Mouse (Mus musculus) cortical plate, adult 2 months (tissue): ENCODE measurements around the gene Spryd7. TPM values are rescaled to one million over a fixed set of nuclear protein-coding genes. Genes with fewer than 3 reads are reported as not detected.
"Not testable (repeated sequence)": the region's sequence is repeated elsewhere in the genome, so short reads cannot be mapped to it uniquely, and the experiment has no call there.

ENCODE experiments used
- H3K27ac ChIP-seq: fragments of 200-500 bp; 2 replicates; pipeline ENCODE4 v1.5.1; 2012; ENCODE audit warnings: low read length, control low read depth, inconsistent platforms; ENCODE audit not compliant: insufficient read depth
- H3K4me1 ChIP-seq: fragments of 200-500 bp; 2 replicates; pipeline ENCODE4 v1.6.1; 2011; ENCODE audit warnings: low read length; ENCODE audit not compliant: control insufficient read depth, insufficient read depth
- H3K4me3 ChIP-seq: fragments of 200-500 bp; 2 replicates; pipeline ENCODE4 v1.5.1; 2011; ENCODE audit warnings: mild to moderate bottlenecking, low read length, control low read depth; ENCODE audit not compliant: insufficient read depth
- CTCF ChIP-seq: fragments of 200-500 bp; IDR thresholded peaks from 2 replicates; pipeline ENCODE4 v1.5.1; 2011; ENCODE audit warnings: mild to moderate bottlenecking, control low read depth, low read length; ENCODE audit not compliant: insufficient read depth; ENCODE audit errors: extremely low read depth
- POLR2A ChIP-seq: fragments of 200-500 bp; IDR thresholded peaks from 2 replicates; pipeline ENCODE4 v1.6.1; 2011; ENCODE audit warnings: mild to moderate bottlenecking, low read length, control low read depth; ENCODE audit not compliant: insufficient read depth; ENCODE audit errors: extremely low read depth
- polyA plus RNA-seq: library from polyadenylated mRNA; depleted of rRNA; stranded (reverse); fragments of >200 nt; gene quantifications from 2 replicates; pipeline ENCODE4 v1.2.3, GENCODE M21; 2012; rRNA removed

Gene Spryd7
- polyA plus RNA-seq = 33.7 and 35.5 TPM in 2 replicates

DNA sequence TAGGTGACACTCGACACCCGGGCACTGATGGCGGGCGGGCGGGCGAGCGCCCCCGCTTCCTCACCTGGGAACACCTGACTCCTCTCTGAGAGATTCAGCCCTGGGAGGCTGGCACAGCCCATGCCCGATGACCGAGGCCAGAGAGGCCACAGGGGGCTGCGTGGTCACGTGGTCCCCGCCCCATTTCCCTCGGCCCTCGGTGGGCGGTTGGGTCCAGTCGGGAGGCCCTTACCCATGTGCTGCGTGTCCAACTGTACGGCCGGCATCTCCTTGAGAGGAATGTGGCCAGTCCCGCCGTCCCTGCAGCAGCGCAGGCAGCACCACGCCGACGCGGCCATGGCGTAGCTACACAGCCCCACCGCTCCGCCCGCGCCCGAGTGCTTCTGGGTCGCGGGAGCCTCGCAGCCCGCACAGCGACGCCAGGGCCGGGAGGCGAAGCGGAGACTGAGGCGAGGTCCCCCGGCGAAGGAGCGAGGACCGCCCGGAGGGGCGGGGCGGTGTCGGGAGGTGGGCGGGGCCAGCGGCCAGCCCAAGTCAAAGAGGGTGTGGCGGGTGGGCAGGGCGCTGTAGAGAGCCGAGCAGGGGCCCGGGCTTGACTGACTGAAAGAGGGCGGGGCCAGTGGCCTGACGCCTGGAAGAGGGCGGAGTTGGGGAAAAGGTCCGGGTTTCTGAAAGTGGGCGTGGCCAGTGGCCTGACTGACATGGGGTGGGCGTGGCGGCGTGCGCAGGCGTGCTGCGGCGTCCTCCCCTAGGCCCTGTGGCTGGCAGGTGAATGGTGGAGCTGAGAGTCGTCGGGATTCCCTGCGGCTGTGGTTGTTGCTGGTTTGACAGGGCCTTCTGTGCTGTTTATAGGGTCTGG is at the start of gene Spryd7:
Gene Spryd7 (minus strand): TSS at position 598 of the 859 bp plus-strand sequence.
- H3K27ac ChIP-seq = peak within 1 kb of the TSS; percentile 91
- peak within 1 kb of the TSS; percentile 92 for H3K4me3 ChIP-seq
- H3K4me1 ChIP-seq = no peaks in the 10 kb centered on the region
- no peak for TF ChIP-seq CTCF
- peak; percentile 93 for TF ChIP-seq POLR2A

GRCm38 (mm10) chr14:61606088-61606487 is 49.4 kb upstream of the Spryd7 start:
- not testable (repeated sequence) for H3K27ac ChIP-seq, H3K4me3 ChIP-seq, H3K4me1 ChIP-seq

- Histone ChIP-seq H3K4me3 (no peak overlapping the region), H3K4me1 (peaks cover 4% of the 10 kb centered on the region; the same call in 1 of the 2 replicates), H3K27ac (peak overlapping the region; percentile 80; the same call in 1 of the 2 replicates)
- TF ChIP-seq CTCF = no peak
- TF ChIP-seq POLR2A = no peak
Measured at GRCm38 (mm10) chr14:61604081-61604480, 47.4 kb upstream of the Spryd7 start.

DNA sequence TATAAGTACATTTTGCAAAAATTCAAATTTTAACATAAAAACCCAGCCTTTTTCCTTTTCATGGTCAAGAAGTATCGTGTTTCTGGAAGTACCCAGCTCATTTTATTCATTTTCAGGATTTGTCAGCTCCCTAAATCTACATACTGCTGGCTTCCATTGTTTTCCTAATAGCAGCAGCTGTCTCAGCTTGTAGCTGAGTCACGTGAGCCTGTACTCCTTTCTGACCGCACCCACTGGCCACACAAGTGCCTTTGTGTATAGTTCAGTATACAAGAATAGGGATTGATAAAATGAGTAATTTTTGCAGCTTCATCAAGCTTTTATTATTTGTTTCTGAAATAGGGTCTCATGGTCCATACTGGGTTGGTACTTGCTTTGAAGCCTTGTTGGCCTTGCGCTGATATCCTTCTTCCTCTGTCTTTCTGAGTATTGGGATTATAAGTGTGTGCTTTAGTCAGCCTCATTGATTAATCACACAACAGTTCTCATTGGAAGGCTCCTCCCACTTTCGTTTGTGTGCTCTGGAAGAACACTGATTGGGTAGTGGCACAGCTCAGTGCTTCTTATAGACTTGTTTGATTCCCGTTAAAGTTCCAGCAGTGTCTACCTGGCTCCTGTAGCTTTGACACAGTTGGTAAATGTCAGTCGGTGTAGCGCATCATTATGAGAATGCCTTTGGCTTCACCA is 46.5 kb upstream of the Spryd7 start:
- no peak for TF ChIP-seq CTCF
- no peak for TF ChIP-seq POLR2A
- Histone ChIP-seq H3K4me1 (peaks cover 4% of the 10 kb centered on the region; the same call in 1 of the 2 replicates), H3K27ac (peak overlapping the region; percentile 80), H3K4me3 (no peak overlapping the region)

- no peak overlapping the region for H3K27ac ChIP-seq
- H3K4me3 ChIP-seq = no peak overlapping the region
- no peak for TF ChIP-seq POLR2A
- no peak for TF ChIP-seq CTCF
- peaks cover 4% of the 10 kb centered on the region; the same call in 1 of the 2 replicates for H3K4me1 ChIP-seq
Measured at GRCm38 (mm10) chr14:61601348-61601747, 44.7 kb upstream of the Spryd7 start.

- H3K4me3 ChIP-seq = peak overlapping the region; percentile 61
- H3K27ac ChIP-seq = peak overlapping the region; percentile 80; the same call in 1 of the 2 replicates
- TF ChIP-seq POLR2A (peak; percentile 71; the same call in 1 of the 2 replicates), CTCF (no peak)
- peaks cover 4% of the 10 kb centered on the region; the same call in 1 of the 2 replicates for H3K4me1 ChIP-seq
Measured at GRCm38 (mm10) chr14:61599057-61599806, 42.5 kb upstream of the Spryd7 start.

DNA sequence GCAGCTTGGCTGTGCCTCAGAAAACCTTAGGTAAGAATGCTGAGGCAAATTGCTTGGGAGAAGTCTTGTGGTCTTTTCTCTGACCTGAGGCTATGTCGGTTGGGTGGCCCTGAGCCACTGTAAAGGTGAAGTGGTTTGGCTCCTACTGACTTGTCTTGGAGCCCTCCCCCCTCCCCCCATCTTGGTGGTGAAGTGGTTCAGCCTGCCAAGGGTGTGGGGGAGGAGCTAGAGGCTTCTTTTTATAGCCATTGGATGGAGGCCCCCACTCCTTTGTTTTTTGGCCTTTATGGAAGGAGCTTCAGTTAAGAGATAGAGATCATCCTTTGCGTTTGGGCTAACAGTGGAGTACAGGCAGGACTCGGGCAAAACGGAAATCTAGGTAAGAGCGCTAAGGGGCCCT is 41.3 kb upstream of the Spryd7 start, which contains the start of gene Trim13:
Gene Trim13 (plus strand): TSS at position 280 of the 400 bp plus-strand sequence.
- Histone ChIP-seq H3K4me3 (peak within 1 kb of the TSS; percentile 61), H3K27ac (no peak within 1 kb of the TSS), H3K4me1 (peaks cover 3% of the 10 kb centered on the region; the same call in 1 of the 2 replicates)
- TF ChIP-seq CTCF (no peak), POLR2A (no peak)

DNA sequence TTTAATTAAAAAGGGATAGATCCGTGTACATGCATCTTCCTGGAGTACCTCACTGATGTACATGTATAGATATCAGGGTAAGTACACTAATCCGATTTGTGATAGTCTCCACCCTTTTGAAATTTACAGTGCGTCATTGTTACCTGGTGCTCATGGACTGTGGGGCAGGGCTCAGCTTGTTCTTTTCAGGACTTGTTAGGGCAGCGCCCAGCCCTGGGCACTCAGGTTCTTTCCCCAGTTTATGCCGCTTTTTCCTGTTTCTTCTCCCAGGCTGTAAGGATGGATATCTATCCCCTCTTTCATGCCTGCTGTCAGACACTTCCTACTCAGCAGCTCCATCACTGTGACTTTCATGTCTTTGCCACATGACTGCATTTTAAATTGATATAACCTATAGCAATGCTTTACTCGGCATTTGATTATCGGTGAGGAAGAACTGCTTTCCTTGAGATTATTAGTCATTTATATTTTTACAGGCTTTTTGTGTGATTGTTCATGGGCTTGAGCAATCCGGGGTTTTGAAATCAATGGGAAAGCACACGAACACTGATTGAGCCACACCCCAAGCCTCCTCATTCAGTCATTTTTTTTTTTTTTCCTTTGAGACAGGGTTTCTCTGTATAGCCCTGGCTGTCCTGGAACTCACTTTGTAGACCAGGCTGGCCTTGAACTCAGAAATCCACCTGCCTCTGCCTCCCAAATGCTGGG is 40.2 kb upstream of the Spryd7 start:
- no peak for TF ChIP-seq POLR2A
- TF ChIP-seq CTCF = no peak
- Histone ChIP-seq H3K4me1 (peaks cover 3% of the 10 kb centered on the region; the same call in 1 of the 2 replicates), H3K27ac (no peak overlapping the region), H3K4me3 (no peak overlapping the region)

GRCm38 (mm10) chr14:61589288-61590065 is 32.8 kb upstream of the Spryd7 start:
- no peak overlapping the region for H3K4me3 ChIP-seq
- no peak overlapping the region for H3K27ac ChIP-seq
- no peaks in the 10 kb centered on the region for H3K4me1 ChIP-seq
- TF ChIP-seq CTCF = no peak
- TF ChIP-seq POLR2A = no peak
